7 mouse cellular contexts compared by ENCODE assay signal in the genomic region with DNA sequence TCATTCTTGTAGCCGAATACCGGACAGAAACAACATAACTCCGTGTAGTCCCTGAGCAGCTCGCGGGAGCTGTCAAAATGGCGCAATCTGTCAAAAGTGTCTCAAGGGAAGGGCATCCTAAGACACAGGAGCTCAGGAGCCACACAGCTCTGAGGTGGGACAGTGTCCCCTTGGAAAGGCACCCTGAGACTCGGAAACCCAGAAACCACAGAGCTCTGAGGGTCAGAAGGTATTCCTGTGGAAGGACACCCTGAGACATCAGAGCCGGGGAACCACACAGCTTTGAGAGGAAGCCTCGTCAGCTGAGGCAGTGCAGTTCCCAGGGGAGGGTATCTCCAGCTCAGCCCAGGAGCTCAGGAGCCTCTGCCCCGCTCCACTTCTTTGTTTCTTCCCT. TPM values are rescaled to one million over a fixed set of nuclear protein-coding genes. Genes with fewer than 3 reads are reported as not detected.
DNase-seq lines count a peak whose midpoint lies in the region; ATAC-seq and TF ChIP-seq lines count a peak whose summit lies in the region.

No protein-coding gene starts in this region.

- peaks cover 7% of the 10 kb centered on the region; the same call in 1 of the 2 replicates for H3K4me1 ChIP-seq in neural tube, embryonic 11.5 days (ENCODE audit: control insufficient read depth, insufficient read depth, low read length)
- H3K4me1 ChIP-seq in limb, embryonic 14.5 days (ENCODE audit: control insufficient read depth, insufficient read depth, low read length) = peaks cover 13% of the 10 kb centered on the region
- H3K4me1 ChIP-seq in neural tube, embryonic 12.5 days = peaks cover 16% of the 10 kb centered on the region

- peak overlapping the region; percentile 84 for H3K4me2 ChIP-seq in neural tube, embryonic 11.5 days (ENCODE audit: low read depth)
- H3K4me2 ChIP-seq in limb, embryonic 14.5 days (replicated peaks; ENCODE audit: low read depth, low read length, severe bottlenecking) = peak overlapping the region; percentile 92
- H3K4me2 ChIP-seq in neural tube, embryonic 12.5 days (replicated peaks) = peak overlapping the region; percentile 72

- TF ChIP-seq POLR2A in limb, embryonic 14.5 days (IDR thresholded peaks at IDR 0.05; ENCODE audit: borderline replicate concordance, extremely low read depth, insufficient read depth, insufficient read length) = no peak

- peak overlapping the region; percentile 77 for H3K9ac ChIP-seq in neural tube, embryonic 11.5 days (ENCODE audit: low read length)
- H3K9ac ChIP-seq in limb, embryonic 14.5 days (ENCODE audit: low read depth, low read length, severe bottlenecking) = peak overlapping the region; percentile 70
- peak overlapping the region; percentile 54 for H3K9ac ChIP-seq in neural tube, embryonic 12.5 days

- intact Hi-C loops in gastrocnemius, postnatal 14 days (cut with DNase I; ENCODE audit: low total_unique reads) = no loop called here

- no peaks in the 10 kb centered on the region for H3K36me3 ChIP-seq in neural tube, embryonic 11.5 days (ENCODE audit: control insufficient read depth, insufficient read depth, low read length)
- H3K36me3 ChIP-seq in limb, embryonic 14.5 days (ENCODE audit: control insufficient read depth, insufficient read depth, low read length) = no peaks in the 10 kb centered on the region; the same call in 1 of the 2 replicates
- H3K36me3 ChIP-seq in neural tube, embryonic 12.5 days = peaks cover 4% of the 10 kb centered on the region; the same call in 1 of the 2 replicates

- no peaks in the 10 kb centered on the region for H3K27me3 ChIP-seq in neural tube, embryonic 11.5 days (ENCODE audit: control insufficient read depth, insufficient read depth, low read length)
- H3K27me3 ChIP-seq in limb, embryonic 14.5 days (ENCODE audit: control insufficient read depth, insufficient read depth, low read length) = no peaks in the 10 kb centered on the region
- no peaks in the 10 kb centered on the region for H3K27me3 ChIP-seq in neural tube, embryonic 12.5 days (replicated peaks)

- peak; percentile 74 for DNase-seq in neural tube, embryonic 11.5 days (ENCODE audit: low spot score)
- DNase-seq in neural tube, embryonic 10.5 days (ENCODE audit: extremely low spot score, low spot score) = no peak
- DNase-seq in c-Kit-positive CD71-positive TER-119-negative erythroid progenitor cells, embryonic 14.5 days (ENCODE audit: low read depth) = peak; percentile 35
- DNase-seq in gastrocnemius, postnatal 14 days = peak; percentile 20
- DNase-seq in limb, embryonic 14.5 days (ENCODE audit: low spot score) = peak; percentile 32
- no peak for DNase-seq in adrenal gland, adult 8-10 months

- H3K4me3 ChIP-seq in neural tube, embryonic 11.5 days (ENCODE audit: low read depth, low read length) = peak overlapping the region; percentile 60
- peak overlapping the region; percentile 85 for H3K4me3 ChIP-seq in limb, embryonic 14.5 days (replicated peaks; ENCODE audit: low read length)
- peak overlapping the region; percentile 75 for H3K4me3 ChIP-seq in neural tube, embryonic 12.5 days

- no peaks in the 10 kb centered on the region for H3K9me3 ChIP-seq in neural tube, embryonic 11.5 days (ENCODE audit: control insufficient read depth, low read length)
- no peaks in the 10 kb centered on the region for H3K9me3 ChIP-seq in limb, embryonic 14.5 days (ENCODE audit: control insufficient read depth, low read length)
- H3K9me3 ChIP-seq in neural tube, embryonic 12.5 days = no peaks in the 10 kb centered on the region

- peak overlapping the region; percentile 91 for H3K27ac ChIP-seq in neural tube, embryonic 11.5 days (ENCODE audit: low read depth, low read length)
- peak overlapping the region; percentile 75 for H3K27ac ChIP-seq in limb, embryonic 14.5 days (replicated peaks; ENCODE audit: low read depth, low read length)
- peak overlapping the region; percentile 67 for H3K27ac ChIP-seq in neural tube, embryonic 12.5 days

- 4% methylated on average over 10 of the region's 10 CpGs for WGBS in neural tube, embryonic 11.5 days
- 5% methylated on average over 10 of the region's 10 CpGs for WGBS in limb, embryonic 14.5 days
- 2% methylated on average over 10 of the region's 10 CpGs for WGBS in neural tube, embryonic 12.5 days

- ATAC-seq in neural tube, embryonic 11.5 days (ENCODE audit: insufficient read depth, low FRiP score, low TSS enrichment) = peak; percentile 62
- peak; percentile 27 for ATAC-seq in limb, embryonic 14.5 days (ENCODE audit: low FRiP score, low read depth)
- ATAC-seq in neural tube, embryonic 12.5 days (ENCODE audit: low FRiP score, low read depth) = peak; percentile 83

RNA-seq across cellular contexts. Expression of a gene that starts 0.6 kb away (rescaled TPM):
- 74.6 and 78.9 TPM in 2 replicates for polyA plus RNA-seq in neural tube, embryonic 11.5 days (2014; fragmentation: Nextera tagmentation; extraction: Ambion mirVana)
- 1 to 10 TPM; 2.8 to 3.3 TPM for total RNA-seq in gastrocnemius, postnatal 14 days (2021)
- polyA plus RNA-seq in limb, embryonic 14.5 days (2012; rRNA removed) = 14.2 and 18.1 TPM in 2 replicates
- 49.8 and 52.8 TPM in 2 replicates for polyA plus RNA-seq in limb, embryonic 14.5 days (2014; fragmentation: Nextera tagmentation; extraction: Ambion mirVana)
- 28.5 and 37.9 TPM in 2 replicates for polyA plus RNA-seq in neural tube, embryonic 12.5 days (2016; fragmentation: Nextera tagmentation; extraction: Ambion mirVana)
- 1 to 10 TPM in 3 of 4 experiments, under 1 TPM in 1; 0.64 to 1.5 (median 1.3) TPM for total RNA-seq in adrenal gland, adult 8-10 months (2022)

RNA-seq across cellular contexts. Expression of a gene that starts 12.2 kb away (rescaled TPM):
- polyA plus RNA-seq in neural tube, embryonic 11.5 days (2014; fragmentation: Nextera tagmentation; extraction: Ambion mirVana) = 0.16 TPM in 1 of 2 replicates, not detected in the other
- total RNA-seq in gastrocnemius, postnatal 14 days (2021) = not detected
- 0.04 and 0.06 TPM in 2 replicates for polyA plus RNA-seq in limb, embryonic 14.5 days (2012; rRNA removed)
- 0.21 TPM in 1 of 2 replicates, not detected in the other for polyA plus RNA-seq in limb, embryonic 14.5 days (2014; fragmentation: Nextera tagmentation; extraction: Ambion mirVana)
- 0.11 and 0.28 TPM in 2 replicates for polyA plus RNA-seq in neural tube, embryonic 12.5 days (2016; fragmentation: Nextera tagmentation; extraction: Ambion mirVana)
- total RNA-seq in adrenal gland, adult 8-10 months (2022) = not detected

Comparison
In these comparisons a context has a peak if more than half of its experiments do, and no peak if none do; other contexts are left out.
1. DNase-seq: peak in neural tube, embryonic 11.5 days (single experiment), c-Kit-positive CD71-positive TER-119-negative erythroid progenitor cells, embryonic 14.5 days (single experiment), gastrocnemius, postnatal 14 days (single experiment) and limb, embryonic 14.5 days (single experiment); none in neural tube, embryonic 10.5 days (single experiment) and adrenal gland, adult 8-10 months (single experiment).
2. ATAC-seq: peak in every context shown above with its lines; median percentile 83 in neural tube, embryonic 12.5 days; 62 in neural tube, embryonic 11.5 days; 27 in limb, embryonic 14.5 days.
3. Peak in every context shown above with its lines, with median percentiles within 50 percentile points of each other: H3K27ac ChIP-seq, H3K4me2 ChIP-seq, H3K4me3 ChIP-seq and H3K9ac ChIP-seq.